ENCODE assay signal across 11 mouse cellular contexts in genomic region chr3:152942985-152943384, GRCm38 (mm10). TPM values are rescaled to one million over a fixed set of nuclear protein-coding genes. Genes with fewer than 3 reads are reported as not detected.
DNase-seq lines count a peak whose midpoint lies in the region; ATAC-seq lines count a peak whose summit lies in the region.
"Had no signal": no experiment of that assay in that cellular context is flagged by ENCODE, and none has a peak within 500 bp of the region (broad histone marks: within the 10 kb centered on the region; RNA-seq: fewer than 3 reads in every experiment).

No protein-coding gene starts in this region.

- no peak overlapping the region for H3K4me3 ChIP-seq in hindbrain, embryonic 10.5 days
- H3K4me3 ChIP-seq in hindbrain, embryonic 13.5 days = no peak overlapping the region
- no peak overlapping the region for H3K4me3 ChIP-seq in liver, embryonic 11.5 days (ENCODE audit: low read depth, low read length)
- H3K4me3 ChIP-seq in stomach, embryonic 14.5 days (ENCODE audit: low read depth, low read length) = no peak overlapping the region
- no peak overlapping the region for H3K4me3 ChIP-seq in forebrain, embryonic 16.5 days (replicated peaks; ENCODE audit: low read length)
- H3K4me3 ChIP-seq: liver, embryonic 15.5 days had no signal

- WGBS in hindbrain, embryonic 10.5 days = 67% methylated on average over 11 of the region's 11 CpGs
- WGBS in hindbrain, embryonic 13.5 days = 55% methylated on average over 11 of the region's 11 CpGs
- 61% methylated on average over 11 of the region's 11 CpGs for WGBS in liver, embryonic 11.5 days
- WGBS in stomach, embryonic 14.5 days = 69% methylated on average over 11 of the region's 11 CpGs
- WGBS in forebrain, embryonic 16.5 days = 66% methylated on average over 11 of the region's 11 CpGs

- peak; percentile 30 for DNase-seq in hindbrain, embryonic 10.5 days (ENCODE audit: low spot score)
- DNase-seq in WW6 (ENCODE audit: low read depth, low spot score) = peak; percentile 5
- DNase-seq in liver, embryonic 11.5 days (ENCODE audit: low spot score) = no peak
- no peak for DNase-seq in adrenal gland, postnatal 36 days
- no peak for DNase-seq in layer of hippocampus, postnatal 36 days
- DNase-seq: cerebellum, adult 2 months; gastrocnemius, postnatal 25 days had no signal

- no peaks in the 10 kb centered on the region for H3K36me3 ChIP-seq in hindbrain, embryonic 10.5 days
- H3K36me3 ChIP-seq in hindbrain, embryonic 13.5 days = no peaks in the 10 kb centered on the region
- H3K36me3 ChIP-seq in liver, embryonic 11.5 days (ENCODE audit: control insufficient read depth, insufficient read depth, low read length) = no peaks in the 10 kb centered on the region
- H3K36me3 ChIP-seq in stomach, embryonic 14.5 days (ENCODE audit: control insufficient read depth, insufficient read depth, low read length) = no peaks in the 10 kb centered on the region
- H3K36me3 ChIP-seq in forebrain, embryonic 16.5 days (ENCODE audit: control insufficient read depth, insufficient read depth) = no peaks in the 10 kb centered on the region
- H3K36me3 ChIP-seq: liver, embryonic 15.5 days had no signal

- no peaks in the 10 kb centered on the region for H3K9me3 ChIP-seq in hindbrain, embryonic 10.5 days
- H3K9me3 ChIP-seq in hindbrain, embryonic 13.5 days = no peaks in the 10 kb centered on the region
- H3K9me3 ChIP-seq in liver, embryonic 11.5 days (ENCODE audit: control insufficient read depth, low read length) = no peaks in the 10 kb centered on the region
- no peaks in the 10 kb centered on the region for H3K9me3 ChIP-seq in stomach, embryonic 14.5 days (ENCODE audit: control insufficient read depth, low read depth, low read length)
- no peaks in the 10 kb centered on the region for H3K9me3 ChIP-seq in forebrain, embryonic 16.5 days (ENCODE audit: control insufficient read depth, low read length)
- H3K9me3 ChIP-seq: liver, embryonic 15.5 days had no signal

- H3K9ac ChIP-seq in hindbrain, embryonic 13.5 days = no peak overlapping the region
- no peak overlapping the region for H3K9ac ChIP-seq in liver, embryonic 11.5 days (ENCODE audit: low read depth, low read length)
- no peak overlapping the region for H3K9ac ChIP-seq in stomach, embryonic 14.5 days (replicated peaks; ENCODE audit: low read depth, low read length)
- no peak overlapping the region for H3K9ac ChIP-seq in forebrain, embryonic 16.5 days (replicated peaks; ENCODE audit: low read depth, low read length)
- H3K9ac ChIP-seq: liver, embryonic 15.5 days had no signal

- H3K4me1 ChIP-seq in hindbrain, embryonic 10.5 days (replicated peaks) = peaks cover 23% of the 10 kb centered on the region
- 0 out of 2 replicates have a peak, but pooled peaks cover 2% of the 10 kb centered on the region for H3K4me1 ChIP-seq in hindbrain, embryonic 13.5 days (replicated peaks)
- H3K4me1 ChIP-seq in liver, embryonic 11.5 days (replicated peaks; ENCODE audit: control insufficient read depth, insufficient read depth, low read length) = peaks cover 6% of the 10 kb centered on the region
- H3K4me1 ChIP-seq in stomach, embryonic 14.5 days (ENCODE audit: control insufficient read depth, insufficient read depth, low read length) = no peaks in the 10 kb centered on the region
- no peaks in the 10 kb centered on the region for H3K4me1 ChIP-seq in forebrain, embryonic 16.5 days (replicated peaks; ENCODE audit: control insufficient read depth, insufficient read depth, low read length)
- H3K4me1 ChIP-seq: liver, embryonic 15.5 days had no signal

- H3K4me2 ChIP-seq in hindbrain, embryonic 13.5 days = no peak overlapping the region
- no peak overlapping the region for H3K4me2 ChIP-seq in liver, embryonic 11.5 days
- H3K4me2 ChIP-seq in stomach, embryonic 14.5 days (replicated peaks; ENCODE audit: low read depth, low read length) = no peak overlapping the region
- no peak overlapping the region for H3K4me2 ChIP-seq in forebrain, embryonic 16.5 days (ENCODE audit: low read length)
- H3K4me2 ChIP-seq: liver, embryonic 15.5 days had no signal

- 0 out of 2 replicates have a peak overlapping the region, but pooled peaks have one; percentile 50 for H3K27ac ChIP-seq in hindbrain, embryonic 10.5 days
- H3K27ac ChIP-seq in hindbrain, embryonic 13.5 days = no peak overlapping the region
- no peak overlapping the region for H3K27ac ChIP-seq in liver, embryonic 11.5 days (ENCODE audit: low read depth, low read length)
- no peak overlapping the region for H3K27ac ChIP-seq in stomach, embryonic 14.5 days (ENCODE audit: low read length)
- no peak overlapping the region for H3K27ac ChIP-seq in forebrain, embryonic 16.5 days (ENCODE audit: low read length)
- H3K27ac ChIP-seq: liver, embryonic 15.5 days had no signal

- ATAC-seq in hindbrain, embryonic 13.5 days (ENCODE audit: low FRiP score) = no peak
- ATAC-seq in liver, embryonic 11.5 days (replicated peaks; ENCODE audit: low FRiP score) = peak; percentile 75
- ATAC-seq in stomach, embryonic 14.5 days (ENCODE audit: insufficient number of reproducible peaks, insufficient read depth, low FRiP score, low read depth) = peak; percentile 71; the same call in 1 of the 2 replicates
- ATAC-seq in forebrain, embryonic 16.5 days = no peak

- 0 out of 2 replicates have a peak, but pooled peaks cover 4% of the 10 kb centered on the region for H3K27me3 ChIP-seq in hindbrain, embryonic 10.5 days (ENCODE audit: insufficient read depth, poor library complexity, severe bottlenecking)
- 0 out of 2 replicates have a peak, but pooled peaks cover 3% of the 10 kb centered on the region for H3K27me3 ChIP-seq in hindbrain, embryonic 13.5 days
- H3K27me3 ChIP-seq in liver, embryonic 11.5 days (replicated peaks; ENCODE audit: control insufficient read depth, insufficient read depth, low read length) = no peaks in the 10 kb centered on the region
- H3K27me3 ChIP-seq in stomach, embryonic 14.5 days (ENCODE audit: control insufficient read depth, insufficient read depth, low read length) = no peaks in the 10 kb centered on the region
- no peaks in the 10 kb centered on the region for H3K27me3 ChIP-seq in forebrain, embryonic 16.5 days (replicated peaks; ENCODE audit: control insufficient read depth, insufficient read depth, low read length)
- H3K27me3 ChIP-seq: liver, embryonic 15.5 days had no signal

RNA-seq across cellular contexts. Expression of gene St6galnac5, which starts 39.1 kb away (rescaled TPM):
- polyA plus RNA-seq in hindbrain, embryonic 10.5 days (2016; fragmentation: Nextera tagmentation; extraction: Ambion mirVana) = 2.4 and 3.9 TPM in 2 replicates
- 18.6 and 19.5 TPM in 2 replicates for polyA plus RNA-seq in hindbrain, embryonic 13.5 days (2015; fragmentation: Nextera tagmentation; extraction: Ambion mirVana)
- 0.43 and 0.66 TPM in 2 replicates for polyA plus RNA-seq in liver, embryonic 11.5 days (2014; fragmentation: Nextera tagmentation; extraction: Ambion mirVana)
- polyA plus RNA-seq in stomach, embryonic 14.5 days (2014; fragmentation: Nextera tagmentation; extraction: Ambion mirVana) = 1.4 and 1.5 TPM in 2 replicates
- under 1 TPM; 0.56 to 0.79 TPM for total RNA-seq in adrenal gland, postnatal 36 days (2021)
- 100 to 1,000 TPM; 129 to 131 TPM for total RNA-seq in layer of hippocampus, postnatal 36 days (2021)
- 18.5 and 23.1 TPM in 2 replicates for polyA plus RNA-seq in forebrain, embryonic 16.5 days (2015; fragmentation: Nextera tagmentation; extraction: Ambion mirVana)

Comparison
In these comparisons a context has a peak if more than half of its experiments do, and no peak if none do; other contexts are left out.
1. DNase-seq: peak in hindbrain, embryonic 10.5 days (single experiment) and WW6 (single experiment); none in liver, embryonic 11.5 days (single experiment), adrenal gland, postnatal 36 days (0 of 2) and layer of hippocampus, postnatal 36 days (0 of 2).
2. ATAC-seq: peak in liver, embryonic 11.5 days (single experiment) and stomach, embryonic 14.5 days (single experiment); none in hindbrain, embryonic 13.5 days (single experiment) and forebrain, embryonic 16.5 days (single experiment).